Mouse (Mus musculus): ENCODE measurements around the gene Ric8a.

Ric8a gene

GRCm38 (mm10) chr7:140846676-140847075 is 10.1 kb upstream of the Ric8a start:
- no peak for DNase-seq (ENCODE audit: low read depth, low spot score)

GRCm38 (mm10) chr7:140847755-140848580 is 8.8 kb upstream of the Ric8a start, which contains the start of gene Odf3:
Gene Odf3 (plus strand): TSS chr7:140847805.
- DNase-seq (ENCODE audit: low read depth, low spot score): no peak

DNA sequence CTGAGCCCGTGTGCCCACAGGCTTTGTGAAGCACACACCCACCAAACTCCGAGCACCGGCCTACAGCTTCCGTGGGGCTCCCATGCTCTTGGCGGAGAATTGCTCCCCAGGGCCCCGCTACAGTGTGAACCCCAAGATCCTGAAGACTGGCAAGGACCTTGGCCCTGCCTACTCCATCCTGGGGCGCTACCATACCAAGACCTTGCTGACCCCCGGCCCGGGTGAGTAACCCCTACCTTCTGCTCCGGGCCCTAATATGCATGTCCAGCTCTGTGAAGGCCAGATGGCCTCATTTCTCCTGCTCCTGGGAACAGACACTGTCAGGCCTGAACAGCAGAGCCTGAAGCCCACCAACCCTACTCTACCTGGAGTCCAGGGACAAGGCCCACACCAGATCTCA is 8.2 kb upstream of the Ric8a start:
- no peak for DNase-seq (ENCODE audit: low read depth, low spot score)

DNA sequence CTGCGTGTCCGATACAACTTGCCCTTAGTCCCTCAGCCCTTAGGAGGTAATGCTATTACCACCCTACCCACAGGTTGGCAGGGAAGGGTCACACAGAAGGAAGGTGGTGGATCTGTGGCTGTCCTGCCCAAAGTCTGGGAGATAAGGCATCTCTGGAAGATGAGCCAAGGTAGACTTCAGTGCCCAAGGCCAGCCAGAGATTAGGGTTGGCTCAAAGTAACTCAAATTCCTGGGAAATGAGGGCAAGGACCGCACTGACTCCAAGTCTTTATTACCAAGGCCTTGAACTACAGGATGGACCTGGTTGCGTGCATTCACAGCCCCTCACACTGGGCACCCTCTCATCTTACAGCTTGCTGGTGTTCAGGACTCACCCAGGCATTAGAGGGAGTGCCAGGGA is 4.8 kb upstream of the Ric8a start:
- no peak for DNase-seq (ENCODE audit: low read depth, low spot score)

DNA sequence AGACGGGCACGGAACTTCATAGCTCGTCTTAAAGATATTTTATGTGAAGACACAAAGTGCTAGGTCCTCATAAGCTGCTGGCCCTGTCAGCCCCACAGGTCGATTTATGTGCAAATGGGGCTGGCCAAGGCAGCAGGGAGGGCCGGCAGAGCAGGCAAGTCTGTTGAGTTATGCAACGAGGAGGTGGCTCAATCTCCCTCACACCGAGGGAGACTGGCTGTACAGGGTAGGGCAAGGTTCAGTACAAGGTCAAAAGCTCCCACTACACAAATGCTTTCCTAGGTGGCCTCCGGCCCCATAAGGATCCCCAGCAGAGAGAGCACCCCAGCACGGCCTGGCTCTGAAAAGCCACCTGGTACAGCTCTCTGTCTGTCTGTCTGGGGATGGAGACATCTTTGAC is 3.4 kb upstream of the Ric8a start:
- DNase-seq (ENCODE audit: low read depth, low spot score): no peak

DNA sequence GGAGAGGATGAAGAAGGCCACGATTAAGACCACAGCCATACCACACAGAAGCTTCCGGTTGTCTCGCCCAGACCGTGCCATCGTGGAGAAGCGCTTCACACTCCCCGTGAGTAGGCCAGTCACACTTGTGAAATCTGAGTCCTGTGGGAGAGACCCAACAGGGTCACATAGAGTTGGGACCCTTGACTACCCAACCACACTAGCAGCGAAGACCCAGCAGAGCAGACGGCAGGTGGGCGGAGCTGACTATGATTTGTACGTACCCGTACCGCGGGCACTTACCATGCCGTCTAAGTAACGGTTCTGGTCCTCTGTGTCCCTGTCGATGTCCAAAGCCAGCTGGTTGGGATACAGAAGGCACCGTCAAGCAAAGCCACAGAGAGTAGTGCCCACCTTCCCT is 2.3 kb upstream of the Ric8a start:
- no peak for DNase-seq (ENCODE audit: low read depth, low spot score)

GRCm38 (mm10) chr7:140855181-140855580 is 1.6 kb upstream of the Ric8a start:
- no peak for DNase-seq (ENCODE audit: low read depth, low spot score)

- DNase-seq (ENCODE audit: low read depth, low spot score): peak; percentile 92
Observed at GRCm38 (mm10) chr7:140855860-140856784, 635 bp upstream of the Ric8a start, which contains the start of gene Gm45785. Gene Gm45785 (minus strand): TSS chr7:140856331.

GRCm38 (mm10) chr7:140857550-140858505 is 1.1 kb downstream of the Ric8a start, which contains the start of gene Bet1l:
Gene Bet1l (minus strand): TSS chr7:140857577.
- DNase-seq (ENCODE audit: low read depth, low spot score): no peak

GRCm38 (mm10) chr7:140858746-140859145 is 2.0 kb downstream of the Ric8a start:
- DNase-seq (ENCODE audit: low read depth, low spot score): no peak

GRCm38 (mm10) chr7:140859997-140860396 is 3.2 kb downstream of the Ric8a start:
- DNase-seq (ENCODE audit: low read depth, low spot score): no peak

DNA sequence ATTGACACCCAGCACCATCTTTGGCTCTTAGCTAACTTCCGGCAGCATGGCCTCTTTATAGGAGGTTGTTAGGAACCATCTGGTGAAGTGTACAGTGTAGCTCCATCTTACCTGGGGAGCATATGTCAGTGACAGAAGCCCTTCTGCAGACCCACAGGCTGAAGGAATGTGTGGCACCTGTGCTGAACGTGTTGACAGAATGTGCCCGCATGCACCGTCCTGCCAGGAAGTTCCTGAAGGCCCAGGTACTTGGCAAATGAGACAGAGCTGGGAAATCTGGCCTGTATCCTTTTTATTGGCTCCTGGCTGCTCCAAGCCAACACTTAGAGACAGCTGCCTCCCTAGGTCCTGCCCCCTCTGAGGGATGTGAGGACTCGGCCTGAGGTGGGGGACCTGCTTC is 4.0 kb downstream of the Ric8a start:
- no peak for DNase-seq (ENCODE audit: low read depth, low spot score)

GRCm38 (mm10) chr7:140864761-140865160 is 8.0 kb downstream of the Ric8a start:
- no peak for DNase-seq (ENCODE audit: low read depth, low spot score)

- DNase-seq (ENCODE audit: low read depth, low spot score): no peak
Observed at GRCm38 (mm10) chr7:140874224-140874623, 17.5 kb downstream of the Ric8a start.

- no peak for DNase-seq (ENCODE audit: low read depth, low spot score)
Observed at GRCm38 (mm10) chr7:140877364-140877763, 20.6 kb downstream of the Ric8a start.

DNA sequence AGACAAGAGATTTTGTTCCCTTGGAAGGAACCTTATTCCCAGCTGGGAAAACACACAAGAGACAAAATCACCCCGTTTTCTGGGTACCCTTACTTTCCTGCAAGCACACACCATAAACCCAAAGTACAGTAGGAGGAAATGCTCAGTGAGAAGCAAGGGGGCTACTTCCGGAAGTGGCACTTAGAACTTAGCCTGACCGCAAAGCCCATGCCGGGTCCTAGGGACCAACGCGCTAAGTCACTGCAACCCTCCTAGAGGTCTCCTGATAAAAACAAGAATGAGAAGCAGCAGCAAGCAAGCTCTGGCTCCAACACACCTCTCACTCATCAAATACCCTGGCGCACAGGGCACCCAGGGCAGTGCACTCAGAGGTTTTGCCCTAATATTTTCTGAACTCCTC is 22.6 kb downstream of the Ric8a start:
- DNase-seq (ENCODE audit: low read depth, low spot score): no peak

DNA sequence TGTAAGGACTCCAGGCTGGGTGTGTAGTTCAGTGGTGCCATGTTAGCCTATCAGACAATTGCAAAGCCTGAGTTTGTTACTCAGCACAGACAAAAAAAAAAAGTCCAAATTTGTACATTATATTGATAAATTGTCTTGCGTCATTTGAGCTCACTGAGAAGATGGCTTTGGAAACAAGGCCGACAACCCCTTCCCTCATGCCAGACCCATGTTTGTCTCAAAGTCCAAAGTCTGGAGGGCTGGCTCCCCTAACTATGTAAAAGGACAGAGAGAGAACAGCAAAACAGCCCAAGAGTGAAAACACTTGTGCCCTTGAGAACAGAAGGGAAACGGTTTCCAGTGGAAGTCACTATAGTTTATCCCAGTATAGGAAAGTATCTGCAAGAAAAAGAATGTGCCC is 23.7 kb downstream of the Ric8a start:
- DNase-seq (ENCODE audit: low read depth, low spot score): no peak

- DNase-seq (ENCODE audit: low read depth, low spot score): no peak
Observed at GRCm38 (mm10) chr7:140880865-140881515, 24.2 kb downstream of the Ric8a start.

- DNase-seq (ENCODE audit: low read depth, low spot score): peak; percentile 90
Observed at GRCm38 (mm10) chr7:140881696-140882468, 25.1 kb downstream of the Ric8a start, which contains the start of the genes Psmd13 and Sirt3. Gene Psmd13 (plus strand): TSS chr7:140881968. Gene Sirt3 (minus strand): TSS chr7:140882309.

DNA sequence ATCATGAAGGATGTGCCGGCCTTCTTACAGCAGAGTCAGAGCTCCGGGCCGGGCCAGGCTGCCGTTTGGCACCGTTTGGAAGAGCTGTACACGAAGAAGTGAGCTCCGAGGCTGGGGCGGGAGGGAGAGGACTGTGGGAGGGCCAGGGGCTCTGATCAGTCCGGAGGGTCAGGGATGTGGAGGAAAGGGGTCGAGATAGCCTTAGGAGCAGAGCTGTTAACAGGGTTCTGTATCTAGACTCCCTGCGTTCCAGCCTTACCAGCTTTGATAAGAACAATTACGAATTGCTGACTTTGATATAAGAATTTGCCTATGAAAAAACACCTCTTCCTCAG is 25.7 kb downstream of the Ric8a start:
- no peak for DNase-seq (ENCODE audit: low read depth, low spot score)
